Mouse (Mus musculus): ENCODE results near the gene Tbx2. TPM values are rescaled to one million over a fixed set of nuclear protein-coding genes. Genes with fewer than 3 reads are reported as not detected.
A peak's percentile ranks its signal among the peaks of the same experiment; 100 is the strongest.

Gene Tbx2
- polyA plus RNA-seq, 1 experiment from 2014 or later: 8.1 TPM

DNA sequence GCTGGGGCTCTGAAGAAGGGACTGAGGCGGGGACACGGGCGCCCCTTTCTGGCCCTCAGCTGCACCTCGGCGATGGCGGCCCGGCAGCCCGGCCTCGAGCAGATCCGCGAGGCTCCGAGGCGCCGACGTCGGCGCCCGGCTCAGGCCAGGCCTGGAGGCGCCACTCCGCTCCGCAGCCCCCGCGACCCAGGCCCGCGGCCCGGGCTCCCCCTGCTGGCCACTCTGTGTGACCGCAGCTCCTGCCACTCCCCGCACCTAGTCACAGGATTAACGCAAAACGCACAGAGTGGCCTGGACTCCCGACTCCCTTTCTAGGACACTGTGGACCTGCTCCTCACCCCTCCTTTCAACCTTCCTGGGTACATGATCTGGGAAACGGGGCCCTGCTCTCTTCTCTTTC is 9.6 kb downstream of the Tbx2 start:
- Histone ChIP-seq H3K9ac (no peak overlapping the region; the same call in 1 of the 2 replicates), H3K9me3 (replicated peaks) (no peaks in the 10 kb centered on the region), H3K36me3 (no peaks in the 10 kb centered on the region), H3K4me2 (replicated peaks) (peak overlapping the region; percentile 81), H3K27me3 (peaks cover 48% of the 10 kb centered on the region), H3K4me1 (peaks cover 62% of the 10 kb centered on the region), H3K27ac (replicated peaks) (peak overlapping the region; percentile 89), H3K4me3 (replicated peaks) (peak overlapping the region; percentile 67)
- under 1% methylated on average over 32 of the region's 32 CpGs for WGBS
- ATAC-seq (ENCODE audit: insufficient number of reproducible peaks, low FRiP score, low TSS enrichment, low read depth): peak; percentile 20; the same call in 1 of the 2 replicates

DNA sequence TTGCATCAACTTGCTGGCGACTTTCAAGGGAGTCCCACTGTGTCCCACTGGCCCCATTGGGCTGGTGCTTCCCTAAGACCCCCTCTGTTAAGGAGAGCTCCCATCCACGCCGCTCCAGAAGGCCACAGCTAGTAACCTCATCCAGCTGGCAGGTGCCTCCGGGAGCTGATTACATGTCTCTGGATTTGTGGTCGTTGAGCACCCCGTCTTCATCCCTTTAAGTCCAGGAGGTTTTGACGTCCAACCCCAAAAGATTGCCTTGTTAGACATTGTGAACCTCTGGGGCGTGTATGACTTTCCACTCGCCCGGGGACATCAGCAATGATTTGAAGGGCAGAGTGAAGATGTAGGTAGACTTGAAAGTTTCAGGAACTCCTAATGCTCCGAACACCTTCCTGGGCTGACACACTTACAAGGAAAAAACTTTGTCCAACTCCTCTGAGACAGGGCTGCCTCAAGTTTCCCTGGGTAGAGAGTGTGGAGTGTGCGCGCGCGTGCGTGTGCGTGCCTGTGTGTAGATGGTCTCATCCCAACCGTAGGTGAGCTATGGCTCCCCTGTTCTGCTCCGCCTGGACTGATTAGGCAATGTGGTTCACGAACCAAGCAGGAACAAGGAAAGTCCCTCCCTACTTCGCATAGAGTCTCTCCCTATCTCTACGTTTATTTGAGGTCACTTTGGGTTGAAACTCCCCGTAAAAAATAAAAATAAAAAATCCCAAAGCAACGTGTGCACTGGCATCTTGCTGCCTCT is 10.4 kb downstream of the Tbx2 start:
- H3K27ac ChIP-seq (replicated peaks): peak overlapping the region; percentile 89
- peak overlapping the region; percentile 67 for H3K4me3 ChIP-seq (replicated peaks)
- no peak for ATAC-seq (ENCODE audit: insufficient number of reproducible peaks, low FRiP score, low TSS enrichment, low read depth)
- H3K36me3 ChIP-seq: no peaks in the 10 kb centered on the region
- peaks cover 54% of the 10 kb centered on the region for H3K4me1 ChIP-seq
- H3K27me3 ChIP-seq: peaks cover 43% of the 10 kb centered on the region
- H3K4me2 ChIP-seq (replicated peaks): peak overlapping the region; percentile 81
- whole genome bisulfite sequencing: 8% methylated on average over 24 of the region's 24 CpGs
- no peaks in the 10 kb centered on the region for H3K9me3 ChIP-seq (replicated peaks)
- H3K9ac ChIP-seq: peak overlapping the region; percentile 23

DNA sequence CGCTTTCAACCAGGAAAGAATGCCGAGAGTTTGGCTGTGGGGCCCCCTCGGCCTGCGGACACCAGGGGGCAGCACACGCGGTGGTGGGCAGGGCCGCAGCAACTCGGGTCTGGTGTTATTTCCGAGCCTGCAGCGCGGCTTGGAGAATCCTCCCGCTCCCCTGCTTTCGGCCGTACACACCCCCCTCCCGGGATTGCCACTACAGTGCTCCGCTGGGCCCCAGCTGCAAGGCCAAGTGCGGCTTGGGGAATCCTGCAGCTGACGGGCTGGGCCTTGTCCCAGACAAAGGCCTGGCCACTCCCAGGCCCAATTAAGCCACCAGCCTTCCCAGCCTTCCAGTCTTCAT is 11.0 kb downstream of the Tbx2 start:
- Histone ChIP-seq H3K4me3 (replicated peaks) (peak overlapping the region; percentile 67), H3K27ac (replicated peaks) (peak overlapping the region; percentile 89), H3K36me3 (no peaks in the 10 kb centered on the region), H3K9me3 (replicated peaks) (no peaks in the 10 kb centered on the region), H3K4me1 (peaks cover 49% of the 10 kb centered on the region), H3K9ac (peak overlapping the region; percentile 23), H3K27me3 (peaks cover 38% of the 10 kb centered on the region), H3K4me2 (replicated peaks) (peak overlapping the region; percentile 81)
- 0% methylated on average over 18 of the region's 18 CpGs for WGBS
- peak; percentile 56 for ATAC-seq (ENCODE audit: insufficient number of reproducible peaks, low FRiP score, low TSS enrichment, low read depth)

DNA sequence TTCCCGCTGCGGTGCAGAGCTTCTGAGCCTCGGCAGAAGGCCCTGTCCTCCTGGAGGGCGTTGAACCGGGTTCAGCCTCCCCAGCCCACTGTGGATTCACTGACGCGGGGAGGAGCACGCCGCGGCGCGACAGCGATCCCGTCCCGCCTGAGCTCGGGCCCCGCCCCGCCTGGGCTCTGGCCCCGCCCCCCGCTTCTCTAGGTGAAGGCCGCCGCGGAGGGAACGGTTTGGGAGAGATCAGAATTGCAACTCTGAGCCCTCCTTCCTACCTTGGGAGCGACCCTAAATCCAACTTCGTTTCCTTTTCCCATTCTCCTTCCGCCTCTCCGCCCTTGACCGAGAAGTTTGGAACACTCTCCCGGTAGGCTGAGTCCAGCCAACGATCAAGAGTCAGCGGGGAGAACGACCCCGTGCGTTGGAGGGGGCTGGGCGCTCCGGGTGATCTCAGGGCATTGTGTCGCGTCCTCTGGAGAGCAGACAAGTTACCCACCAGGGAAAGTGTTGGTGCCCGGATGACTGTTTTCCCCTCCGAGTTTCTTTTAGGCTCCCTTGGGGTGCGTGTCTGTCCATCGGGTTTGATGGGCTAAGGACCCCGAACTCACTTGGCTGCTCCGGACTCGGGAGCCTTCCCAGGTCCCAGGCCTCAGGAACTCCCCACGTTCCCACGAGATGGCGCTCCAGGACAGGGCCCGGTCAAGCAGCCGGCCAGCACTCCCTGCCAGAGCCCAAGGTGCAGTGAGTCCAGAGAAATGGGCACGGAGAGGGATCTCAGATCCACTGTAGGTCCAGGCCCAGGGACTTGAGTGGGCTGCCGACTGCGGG is 12.0 kb downstream of the Tbx2 start:
- H3K4me1 ChIP-seq: peaks cover 48% of the 10 kb centered on the region

DNA sequence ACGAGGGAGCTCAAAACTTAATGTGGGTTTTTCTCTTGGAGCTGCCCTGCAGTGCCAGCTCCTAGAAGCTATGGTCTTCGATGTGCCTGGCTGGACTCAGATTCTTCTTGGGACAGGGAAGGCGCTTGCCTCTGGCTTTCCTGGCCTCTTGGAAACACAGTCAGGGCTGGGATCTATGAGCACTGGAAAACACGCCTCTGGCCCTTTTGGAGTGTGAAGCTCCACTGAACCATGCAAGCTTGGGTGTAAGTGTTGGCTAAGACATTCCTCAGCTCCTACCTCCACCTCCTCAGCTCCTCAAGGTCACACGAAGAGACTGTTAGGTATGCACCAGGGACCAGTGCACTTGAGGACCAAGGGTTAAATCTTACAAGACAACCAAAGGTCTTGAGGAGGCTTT is 12.6 kb downstream of the Tbx2 start:
- peak overlapping the region; percentile 46 for H3K9ac ChIP-seq
- ATAC-seq (ENCODE audit: insufficient number of reproducible peaks, low FRiP score, low TSS enrichment, low read depth): no peak
- peak overlapping the region; percentile 67 for H3K4me3 ChIP-seq (replicated peaks)
- 29% methylated on average over 5 of the region's 5 CpGs for WGBS
- peak overlapping the region; percentile 89 for H3K27ac ChIP-seq (replicated peaks)
- H3K9me3 ChIP-seq (replicated peaks): no peaks in the 10 kb centered on the region
- H3K27me3 ChIP-seq: peaks cover 26% of the 10 kb centered on the region
- H3K36me3 ChIP-seq: no peaks in the 10 kb centered on the region
- H3K4me2 ChIP-seq (replicated peaks): peak overlapping the region; percentile 81
- peaks cover 45% of the 10 kb centered on the region for H3K4me1 ChIP-seq

More for the DNA sequence above, 12.0 kb downstream of the Tbx2 start:
- Histone ChIP-seq H3K27ac (replicated peaks) (peak overlapping the region; percentile 89), H3K9ac (peak overlapping the region; percentile 46), H3K27me3 (peaks cover 32% of the 10 kb centered on the region), H3K9me3 (replicated peaks) (no peaks in the 10 kb centered on the region), H3K4me2 (replicated peaks) (peak overlapping the region; percentile 81), H3K4me3 (replicated peaks) (peak overlapping the region; percentile 67), H3K36me3 (no peaks in the 10 kb centered on the region)
- WGBS: under 1% methylated on average over 54 of the region's 54 CpGs
- peak; percentile 75 for ATAC-seq (ENCODE audit: insufficient number of reproducible peaks, low FRiP score, low TSS enrichment, low read depth)

DNA sequence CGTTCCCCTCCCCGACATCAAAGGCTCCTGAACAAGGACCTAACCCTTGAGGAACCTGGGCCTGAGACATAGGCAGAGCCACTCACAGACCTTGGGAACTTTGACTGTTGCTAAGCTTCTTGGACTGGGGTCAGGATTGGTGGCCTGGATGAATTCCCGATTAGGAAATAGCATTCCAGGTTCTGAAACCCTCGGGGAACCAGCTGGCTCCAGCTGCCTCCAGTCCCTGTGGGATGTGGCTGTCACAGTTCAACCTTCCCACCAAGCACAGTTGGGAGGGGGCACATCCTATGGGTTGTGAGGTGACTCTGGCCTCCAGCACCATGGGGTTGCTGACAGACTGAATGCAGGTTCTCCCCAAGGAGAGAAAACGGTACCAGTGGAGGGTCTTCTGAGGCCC is 13.6 kb downstream of the Tbx2 start:
- Histone ChIP-seq H3K27ac (replicated peaks) (no peak overlapping the region), H3K4me2 (replicated peaks) (no peak overlapping the region)
- WGBS: 46% methylated on average over 5 of the region's 5 CpGs

DNA sequence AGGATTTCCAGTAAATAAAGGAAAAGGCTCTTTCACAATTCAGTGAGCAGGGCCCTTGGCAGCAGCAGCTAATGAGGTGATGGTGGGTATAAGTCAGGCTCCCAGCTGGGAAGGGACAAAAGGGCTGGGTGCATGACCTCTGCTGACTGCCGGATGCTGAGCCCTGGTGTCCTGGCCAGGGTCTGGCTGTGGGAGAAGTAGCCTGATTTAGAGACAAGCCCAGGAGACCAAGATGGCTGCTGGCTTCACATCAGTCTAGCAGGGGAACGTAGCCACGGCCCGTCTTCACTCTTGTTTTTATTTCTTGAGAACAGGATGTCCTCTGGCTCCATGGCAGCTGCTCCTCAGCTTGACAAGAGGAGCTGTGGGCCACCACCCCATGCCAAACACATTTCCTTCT is 14.2 kb downstream of the Tbx2 start:
- H3K36me3 ChIP-seq: no peaks in the 10 kb centered on the region
- no peak overlapping the region for H3K27ac ChIP-seq (replicated peaks)
- 74% methylated on average over 4 of the region's 4 CpGs for WGBS
- H3K9ac ChIP-seq: no peak overlapping the region
- no peak overlapping the region for H3K4me3 ChIP-seq (replicated peaks)
- H3K4me2 ChIP-seq (replicated peaks): no peak overlapping the region
- ATAC-seq (ENCODE audit: insufficient number of reproducible peaks, low FRiP score, low TSS enrichment, low read depth): no peak
- no peaks in the 10 kb centered on the region for H3K9me3 ChIP-seq (replicated peaks)
- H3K27me3 ChIP-seq: peaks cover 17% of the 10 kb centered on the region
- peaks cover 31% of the 10 kb centered on the region for H3K4me1 ChIP-seq

More for the DNA sequence above, 13.6 kb downstream of the Tbx2 start:
- no peak overlapping the region for H3K9ac ChIP-seq
- H3K9me3 ChIP-seq (replicated peaks): no peaks in the 10 kb centered on the region
- no peak for ATAC-seq (ENCODE audit: insufficient number of reproducible peaks, low FRiP score, low TSS enrichment, low read depth)
- no peak overlapping the region for H3K4me3 ChIP-seq (replicated peaks)
- H3K36me3 ChIP-seq: no peaks in the 10 kb centered on the region
- H3K4me1 ChIP-seq: peaks cover 36% of the 10 kb centered on the region
- H3K27me3 ChIP-seq: peaks cover 18% of the 10 kb centered on the region

DNA sequence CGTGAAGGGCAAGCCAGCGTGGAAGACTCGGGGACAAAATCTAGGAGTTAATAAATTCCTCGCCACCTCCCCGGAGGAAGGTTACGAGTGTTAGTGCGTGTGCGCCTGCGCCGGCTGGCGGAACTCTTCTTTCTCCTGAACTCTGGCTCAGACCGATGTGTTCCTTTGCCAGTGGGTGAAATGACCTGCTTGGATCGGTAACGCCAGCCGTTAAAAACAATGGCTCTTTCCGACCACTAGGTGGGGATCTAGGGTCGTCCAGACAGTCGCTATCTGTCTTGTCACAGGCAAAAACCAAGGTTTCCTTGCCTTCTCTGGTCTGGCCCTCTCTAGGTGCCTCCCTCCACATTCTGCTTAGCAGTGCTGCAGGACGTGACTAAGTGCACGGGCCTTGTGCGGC is 16.7 kb downstream of the Tbx2 start:
- Histone ChIP-seq H3K9ac (no peak overlapping the region), H3K27ac (replicated peaks) (no peak overlapping the region), H3K36me3 (no peaks in the 10 kb centered on the region), H3K9me3 (replicated peaks) (no peaks in the 10 kb centered on the region), H3K4me1 (peaks cover 6% of the 10 kb centered on the region; the same call in 1 of the 2 replicates), H3K27me3 (peaks cover 12% of the 10 kb centered on the region), H3K4me3 (replicated peaks) (peak overlapping the region; percentile 32), H3K4me2 (replicated peaks) (peak overlapping the region; percentile 54)
- ATAC-seq (ENCODE audit: insufficient number of reproducible peaks, low FRiP score, low TSS enrichment, low read depth): peak; percentile 71
- WGBS: 2% methylated on average over 21 of the region's 21 CpGs

DNA sequence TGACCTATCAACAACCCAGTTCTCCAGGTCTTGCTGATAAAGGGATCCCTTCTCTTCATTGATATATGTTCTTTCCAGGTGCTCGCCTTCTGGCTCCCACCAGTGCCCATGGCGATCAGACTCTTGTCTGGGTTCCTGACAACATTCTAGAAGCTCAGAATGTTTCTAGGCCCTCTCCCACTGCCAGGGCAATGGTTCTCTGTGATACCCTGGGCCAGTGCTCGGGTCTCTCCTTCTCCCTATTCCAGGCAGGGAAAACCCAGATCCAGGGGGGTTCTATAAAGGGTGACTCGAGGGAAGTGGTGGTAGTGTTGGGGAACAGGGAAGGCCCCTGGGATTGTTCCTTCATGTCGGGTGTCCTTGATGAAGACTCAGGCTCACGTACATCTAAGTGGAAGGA is 17.9 kb downstream of the Tbx2 start, which contains the start of gene Gm11444:
Gm11444 (minus strand) TSS at position 101 of the 400 bp plus-strand sequence.
- H3K9ac ChIP-seq: no peak within 1 kb of the TSS
- ATAC-seq (ENCODE audit: insufficient number of reproducible peaks, low FRiP score, low TSS enrichment, low read depth): no peak
- no peaks in the 10 kb centered on the region for H3K36me3 ChIP-seq
- 0 out of 2 replicates have a peak within 1 kb of the TSS, but pooled peaks have one; percentile 32 for H3K4me3 ChIP-seq (replicated peaks)
- peaks cover 3% of the 10 kb centered on the region; the same call in 1 of the 2 replicates for H3K27me3 ChIP-seq
- no peaks in the 10 kb centered on the region for H3K4me1 ChIP-seq
- WGBS: 90% methylated on average over 6 of the region's 6 CpGs
- H3K27ac ChIP-seq (replicated peaks): no peak within 1 kb of the TSS
- no peaks in the 10 kb centered on the region for H3K9me3 ChIP-seq (replicated peaks)
- H3K4me2 ChIP-seq (replicated peaks): peak within 1 kb of the TSS; percentile 54

DNA sequence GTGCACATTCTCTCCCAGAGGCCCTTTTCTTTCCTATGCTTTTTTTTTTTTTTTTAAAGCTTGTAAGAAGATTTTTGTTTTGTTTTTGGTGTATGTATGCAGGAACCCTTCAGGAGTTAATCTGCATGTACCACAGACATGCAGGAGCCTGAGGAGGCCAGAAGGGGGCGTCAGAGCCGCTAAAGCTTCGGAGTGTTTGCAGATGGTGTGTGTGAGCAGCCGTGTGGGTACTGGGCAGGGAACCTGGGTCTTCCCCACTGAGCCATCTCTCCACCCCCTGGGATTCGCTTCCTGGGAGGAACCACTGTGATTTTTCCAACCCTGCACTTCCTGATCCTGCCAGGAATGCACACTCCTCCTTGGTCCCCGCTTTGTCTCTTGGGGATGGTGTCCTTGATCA is 18.4 kb downstream of the Tbx2 start:
- Histone ChIP-seq H3K4me2 (replicated peaks) (no peak overlapping the region), H3K4me3 (replicated peaks) (no peak overlapping the region), H3K9me3 (replicated peaks) (no peaks in the 10 kb centered on the region), H3K9ac (no peak overlapping the region), H3K4me1 (no peaks in the 10 kb centered on the region), H3K27ac (replicated peaks) (no peak overlapping the region), H3K36me3 (no peaks in the 10 kb centered on the region), H3K27me3 (peaks cover 3% of the 10 kb centered on the region; the same call in 1 of the 2 replicates)
- ATAC-seq (ENCODE audit: insufficient number of reproducible peaks, low FRiP score, low TSS enrichment, low read depth): no peak
- WGBS: 34% methylated on average over 6 of the region's 6 CpGs

DNA sequence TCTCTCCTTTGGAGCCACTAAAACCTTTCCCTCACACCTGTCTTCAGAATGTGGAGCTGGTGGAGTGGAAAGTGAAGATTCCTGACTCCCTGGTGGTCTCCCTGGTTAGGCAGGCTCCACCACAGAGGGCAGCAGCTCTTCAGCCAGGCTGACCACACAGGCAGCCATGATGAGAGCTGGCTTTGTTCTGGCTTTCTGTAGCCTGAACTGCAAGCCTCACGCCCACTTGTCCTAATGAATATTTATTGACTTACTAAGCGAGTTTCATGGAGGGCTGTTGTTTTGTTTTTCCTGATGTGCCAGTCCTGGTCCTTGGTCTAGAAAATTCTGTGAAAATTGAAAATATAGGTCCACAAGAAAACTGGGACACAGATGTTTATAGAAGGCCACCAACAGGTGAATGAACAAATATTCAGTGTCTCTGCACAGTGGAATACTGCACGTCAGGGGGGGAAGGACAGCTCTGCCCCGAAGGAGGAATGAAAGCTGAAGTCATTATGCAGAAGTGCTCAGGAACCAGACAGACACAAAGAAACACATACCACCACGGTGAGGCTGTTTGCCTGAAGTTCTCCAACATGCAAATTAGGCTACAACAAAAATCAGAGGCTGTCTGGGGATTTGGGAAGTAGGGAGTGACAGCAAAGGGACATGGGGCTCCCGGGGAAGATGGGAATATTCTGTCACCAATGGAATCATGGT is 25.8 kb downstream of the Tbx2 start:
- Histone ChIP-seq H3K27me3 (no peaks in the 10 kb centered on the region), H3K9ac (no peak overlapping the region), H3K4me2 (replicated peaks) (no peak overlapping the region), H3K4me1 (no peaks in the 10 kb centered on the region), H3K4me3 (replicated peaks) (no peak overlapping the region), H3K27ac (replicated peaks) (no peak overlapping the region), H3K36me3 (no peaks in the 10 kb centered on the region), H3K9me3 (replicated peaks) (no peaks in the 10 kb centered on the region)
- WGBS: 22% methylated on average over 6 of the region's 6 CpGs
- no peak for ATAC-seq (ENCODE audit: insufficient number of reproducible peaks, low FRiP score, low TSS enrichment, low read depth)
